Mouse (Mus musculus) mesoderm, embryonic 11.5 days (tissue): ENCODE measurements at regions not wholly inside any gene's neighbourhood (a gene's known extent, or its start where the extent isn't known, plus 50 kb on each side); places are given as distances from the start of the nearest gene placed in this dataset.

Source experiments
- DNase-seq: peaks from one replicate; pipeline ENCODE4 v3.0.0-alpha.2; 2012; ENCODE audit warnings: low read depth, low spot score

DNA sequence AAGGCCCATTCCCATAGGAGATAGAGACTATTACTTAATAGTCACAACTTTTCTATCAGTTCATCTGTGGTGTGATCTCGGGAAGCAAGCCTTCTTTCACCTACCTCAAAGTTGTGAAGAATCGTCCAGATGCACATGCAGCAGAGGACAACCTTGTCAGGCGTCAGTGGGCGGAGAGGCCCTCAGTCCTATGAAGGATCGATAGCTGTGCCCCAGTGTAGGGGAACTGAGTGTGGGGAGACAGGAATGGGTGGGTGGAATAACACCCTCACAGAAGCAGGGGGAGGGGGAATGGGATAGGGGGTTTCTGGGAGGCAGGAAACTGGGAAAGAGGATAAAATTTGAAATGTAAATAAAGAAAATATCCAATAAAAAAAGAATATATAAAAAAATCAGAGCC, 133.5 kb upstream of the Nrxn1 start:
- no peak for DNase-seq

DNA sequence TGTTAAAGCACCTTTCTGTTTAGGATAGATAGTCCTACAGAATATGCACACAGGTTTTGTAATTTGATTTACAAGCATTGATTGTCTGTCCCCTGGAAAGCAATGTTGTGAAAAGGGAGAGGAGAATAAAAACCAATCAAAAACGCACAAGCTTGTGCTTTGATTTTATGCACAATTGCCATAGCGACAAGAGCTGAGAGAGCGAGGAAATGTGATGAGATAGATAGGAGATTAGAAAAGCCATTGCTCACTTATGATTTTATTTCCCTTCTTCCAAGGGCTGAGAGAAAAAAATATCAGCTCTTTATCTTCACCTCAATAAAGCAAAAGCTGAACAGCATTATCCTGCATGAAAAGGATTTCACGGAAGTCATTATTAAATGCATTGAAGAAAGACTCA, 133.0 kb upstream of the Nrxn1 start:
- no peak for DNase-seq

DNA sequence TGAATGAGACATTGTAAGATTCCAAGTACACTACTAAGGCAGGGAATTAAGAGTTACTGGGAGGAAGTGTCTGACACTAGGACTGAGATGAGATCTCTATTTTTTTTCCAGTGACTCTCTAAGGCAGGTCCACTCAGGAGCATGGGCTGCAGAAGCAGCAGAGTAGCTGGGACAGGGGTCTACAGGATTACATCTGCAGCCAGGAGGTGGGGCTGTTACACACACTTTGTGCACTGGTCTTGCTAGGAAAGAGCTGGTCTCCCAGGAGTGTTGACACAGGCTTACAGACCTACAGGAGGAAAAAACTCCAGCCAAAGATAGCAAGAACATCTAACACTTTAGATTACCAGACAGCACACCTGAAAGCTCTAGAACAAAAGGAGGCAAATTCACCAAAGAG, 123.6 kb upstream of the Nrxn1 start:
- peak; percentile 6 for DNase-seq

DNA sequence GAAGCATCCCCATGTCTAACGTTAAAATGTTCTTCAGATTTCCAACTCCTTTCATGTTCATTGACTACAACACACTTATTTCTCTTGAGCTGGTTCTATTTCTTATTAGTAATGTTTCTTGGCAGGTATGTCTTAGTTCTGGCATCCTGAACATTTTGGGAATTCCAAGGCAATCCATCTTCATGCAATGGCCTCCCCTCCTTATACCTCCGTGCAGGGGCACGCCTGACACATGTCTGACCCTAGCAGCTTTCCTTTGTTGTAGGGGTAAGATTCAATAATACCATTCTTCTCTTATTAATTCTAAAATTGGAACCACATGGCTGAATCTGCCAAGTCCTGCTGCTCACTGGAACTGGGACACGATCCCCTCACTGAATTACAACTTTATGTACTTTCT, 89.7 kb upstream of the Nrxn1 start:
- peak; percentile 8 for DNase-seq

DNA sequence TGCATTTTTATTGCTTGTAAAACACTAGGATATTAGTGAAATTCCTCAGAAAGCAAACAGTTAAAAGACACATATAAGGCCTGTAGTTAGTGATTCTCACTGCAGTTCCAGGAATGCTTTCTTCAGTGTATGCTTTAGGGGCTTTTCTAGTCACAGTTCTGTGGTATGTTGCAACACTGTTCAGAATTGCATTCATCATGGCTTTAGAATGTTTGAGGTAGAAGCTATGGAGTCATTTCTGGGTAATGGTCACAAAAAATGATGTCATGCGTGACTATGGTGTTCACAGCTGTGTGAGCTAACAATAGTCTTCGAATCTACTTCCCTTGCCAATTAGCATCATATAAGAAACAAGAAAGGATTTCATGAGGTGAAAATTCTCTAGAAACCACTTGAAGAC, 69.0 kb upstream of the Nrxn1 start:
- DNase-seq, result no peak
